Mouse (Mus musculus) monocyte, adult 2 months (primary cell): ENCODE results near the gene Med26.
A peak's percentile ranks its signal among the peaks of the same experiment; 100 is the strongest.

Source experiments
- DNase-seq, 2 experiments: peaks; one replicate each; pipeline ENCODE4 v3.0.0; 2022; ENCODE audit warnings: low spot score in 2 of 2, low read depth in 1 of 2

Gene Med26

DNA sequence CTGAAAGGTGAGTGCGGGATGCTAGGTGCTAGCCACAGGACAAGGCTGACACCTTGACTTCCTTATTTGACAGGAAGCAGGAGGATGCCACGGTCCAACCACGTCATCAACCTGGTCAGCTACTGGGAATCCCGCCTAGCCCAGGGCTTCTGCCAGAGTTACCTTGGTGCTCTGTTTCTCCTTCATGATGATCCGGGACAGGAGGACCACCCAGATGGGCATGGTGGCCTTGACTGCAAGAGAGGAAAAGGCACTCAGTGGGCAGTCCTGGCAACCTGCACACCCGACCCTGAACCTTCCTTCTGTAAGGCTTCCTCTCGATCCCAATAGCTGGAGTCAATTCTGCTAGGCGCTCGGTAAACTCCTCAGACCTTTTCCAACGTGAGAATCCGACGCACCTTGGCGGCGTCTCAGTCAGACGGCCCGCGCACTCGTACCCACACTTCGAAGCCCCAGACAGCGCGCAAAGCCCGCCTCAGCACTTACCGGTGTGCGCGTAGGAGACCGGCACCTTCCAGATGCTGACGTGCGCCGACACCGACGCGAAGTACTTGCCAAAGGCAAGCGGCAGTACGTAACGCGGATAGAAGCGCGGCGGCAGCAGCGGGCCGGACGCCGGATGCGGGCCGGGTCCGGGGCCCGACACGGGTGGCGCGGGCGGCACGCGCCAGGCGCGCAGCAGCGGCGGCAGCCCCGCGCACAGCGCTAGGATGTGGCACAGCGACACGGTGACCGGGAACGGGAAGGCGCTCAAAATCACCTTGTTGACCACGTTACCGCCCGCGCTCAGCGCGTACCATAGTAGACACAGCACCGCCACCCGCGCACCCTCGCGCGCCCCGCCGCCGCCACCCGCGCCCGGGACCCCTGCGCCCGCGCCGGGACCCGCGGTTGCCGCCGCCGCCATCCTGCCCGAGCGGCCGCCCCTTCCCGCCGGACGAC, 56.1 kb downstream of the Med26 start, which contains the start of gene Slc35e1:
Slc35e1 (minus strand) TSS at position 935 of the 942 bp plus-strand sequence.
- no peak for DNase-seq

DNA sequence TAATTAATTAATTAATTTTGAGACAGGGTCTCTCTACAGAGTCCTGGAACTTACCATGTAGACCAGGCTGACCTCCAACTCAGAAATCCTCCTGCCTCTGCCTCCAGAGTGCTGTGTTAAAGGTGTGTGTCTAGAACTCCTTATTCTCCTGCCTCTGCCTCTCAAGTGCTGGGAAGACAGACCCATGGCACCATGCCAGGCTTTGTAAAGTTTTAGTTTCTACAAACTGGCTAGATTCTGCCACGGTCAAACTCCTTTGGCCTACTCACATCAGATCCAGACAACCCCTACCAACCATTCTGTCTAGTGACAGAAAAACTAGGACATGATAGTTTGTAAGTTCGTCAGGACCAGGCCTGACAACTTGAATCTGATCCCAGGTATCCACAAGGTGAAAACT, 57.1 kb downstream of the Med26 start:
- no peak for DNase-seq

DNA sequence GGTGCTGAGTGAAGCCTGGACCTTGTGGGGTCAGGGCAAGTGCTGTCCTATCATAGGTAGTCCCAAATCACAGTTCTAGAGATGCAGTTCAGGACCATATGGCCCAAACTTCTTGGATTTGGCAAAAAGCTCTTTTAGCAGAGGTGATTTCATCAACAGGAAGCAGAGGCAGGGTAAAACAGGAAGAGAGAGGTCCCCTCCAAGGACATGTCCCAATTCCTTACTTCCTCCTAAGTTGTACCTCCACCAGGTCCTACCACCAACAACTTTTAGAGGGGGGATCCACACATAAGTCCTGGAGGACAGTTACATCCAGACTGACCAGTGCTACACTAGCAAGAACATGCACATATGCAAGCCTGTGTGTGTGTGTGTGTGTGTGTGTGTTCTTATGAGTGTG, 61.1 kb downstream of the Med26 start:
- DNase-seq = no peak

DNA sequence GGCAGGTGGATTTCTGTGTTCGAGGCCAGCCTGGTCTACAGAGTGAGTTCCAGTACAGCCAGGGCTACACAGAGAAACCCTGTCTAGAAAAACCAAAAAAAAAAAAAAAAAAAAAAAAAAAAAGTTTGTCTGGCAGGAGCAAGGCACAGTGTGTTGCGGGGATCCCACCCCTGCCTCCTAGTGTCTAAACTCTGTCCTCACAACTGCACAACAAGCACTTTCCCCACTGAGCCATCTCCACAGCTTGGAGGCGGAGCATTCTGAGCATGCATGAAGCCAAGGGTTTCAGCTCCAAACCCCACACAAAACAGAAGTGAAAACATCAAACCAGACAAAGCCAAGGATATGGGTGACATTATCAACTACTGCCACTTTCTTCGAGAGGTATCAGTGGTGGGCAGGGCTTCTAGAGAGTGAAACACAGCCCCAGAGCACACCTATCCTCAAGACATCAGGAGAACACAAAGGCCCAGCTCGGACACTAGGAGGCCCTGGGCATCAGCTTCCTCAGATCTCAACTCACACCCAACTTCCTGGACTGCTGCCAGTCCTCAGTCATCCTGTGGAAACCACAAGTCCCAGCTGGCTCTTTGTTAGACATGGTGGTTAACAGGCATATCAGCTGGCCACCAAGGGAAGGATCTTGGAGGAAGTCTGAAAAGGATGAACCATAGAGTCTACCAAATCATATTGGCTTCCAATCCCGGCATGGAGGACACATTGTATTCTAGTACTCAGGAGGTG, 62.4 kb downstream of the Med26 start:
- peak; percentile 62 to 67 for DNase-seq

DNA sequence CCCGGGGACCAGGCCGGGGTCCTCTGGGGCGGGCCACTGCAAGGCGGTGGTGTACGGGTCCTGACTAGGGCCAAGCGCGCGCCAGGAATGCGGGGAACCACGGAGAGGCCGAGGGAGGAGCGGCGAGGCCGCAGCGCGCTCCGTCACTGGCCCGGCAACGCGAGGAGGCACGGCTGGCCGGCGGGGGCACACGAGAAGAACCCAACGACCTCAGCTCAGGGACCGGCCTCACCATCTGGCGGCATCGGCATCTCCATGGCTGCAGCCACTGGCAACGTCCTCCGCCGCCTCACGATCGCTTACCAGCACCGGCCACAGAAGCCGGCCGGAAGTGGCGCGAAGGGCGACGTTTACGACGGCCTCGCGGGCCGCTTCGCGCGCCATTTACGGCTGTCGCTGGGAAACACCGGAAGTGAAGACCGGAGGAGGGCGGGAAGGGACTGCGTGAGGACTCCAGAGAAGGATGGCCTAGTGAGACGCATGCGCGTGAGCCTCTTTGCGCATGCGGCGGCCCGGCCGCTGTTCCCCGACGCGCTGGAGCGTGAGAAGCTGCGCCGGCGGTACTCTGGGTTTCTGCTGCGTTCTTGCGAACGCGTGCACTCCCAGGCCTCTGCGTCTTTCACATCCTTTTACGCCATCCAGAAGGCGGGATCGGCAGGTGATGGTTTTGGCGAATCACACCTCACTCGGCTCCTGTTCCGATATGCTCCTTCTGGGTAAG, 73.1 kb downstream of the Med26 start, which contains the start of gene Cherp:
Cherp (minus strand) TSS at position 401 of the 721 bp plus-strand sequence.
- peak; percentile 94 to 96 for DNase-seq

DNA sequence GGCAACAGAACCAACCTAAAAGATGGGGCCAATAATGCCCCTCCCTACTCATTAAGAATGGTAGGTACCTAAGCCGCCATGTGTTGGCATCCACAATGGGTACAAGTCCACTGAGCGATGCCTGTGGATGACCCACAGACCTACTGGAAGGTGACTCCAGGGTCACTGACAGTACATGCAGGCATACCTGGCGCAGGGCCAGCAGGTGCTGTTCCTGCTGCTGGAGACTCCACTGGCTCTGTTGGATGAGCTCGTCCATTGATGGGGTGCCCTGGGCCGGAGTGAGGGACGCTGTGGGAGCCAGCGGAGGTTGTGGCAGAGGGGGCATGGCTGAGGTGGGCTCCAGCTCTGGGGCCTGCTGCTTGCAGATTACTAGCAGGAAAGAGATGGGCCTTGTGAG, 77.4 kb downstream of the Med26 start:
- no peak for DNase-seq

DNA sequence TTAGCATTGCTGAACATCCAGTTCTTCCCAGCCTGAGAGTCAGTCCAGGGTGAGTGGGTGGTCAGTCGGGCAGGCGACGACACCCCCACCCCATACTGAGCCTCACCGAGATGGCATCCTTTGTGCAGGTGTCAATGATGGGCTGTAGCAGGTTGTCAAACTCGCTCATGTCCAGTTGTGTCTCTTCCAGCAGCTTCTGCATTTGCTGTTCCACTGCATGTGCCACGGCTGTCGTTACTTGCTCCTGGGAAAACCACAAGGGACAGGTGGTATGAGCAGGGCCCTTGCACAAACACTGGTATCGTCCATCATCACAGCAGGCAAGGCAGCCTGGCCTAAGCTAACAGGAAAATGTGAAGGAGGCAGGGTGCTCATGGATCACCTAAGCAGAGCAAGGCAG, 78.1 kb downstream of the Med26 start:
- no peak for DNase-seq

DNA sequence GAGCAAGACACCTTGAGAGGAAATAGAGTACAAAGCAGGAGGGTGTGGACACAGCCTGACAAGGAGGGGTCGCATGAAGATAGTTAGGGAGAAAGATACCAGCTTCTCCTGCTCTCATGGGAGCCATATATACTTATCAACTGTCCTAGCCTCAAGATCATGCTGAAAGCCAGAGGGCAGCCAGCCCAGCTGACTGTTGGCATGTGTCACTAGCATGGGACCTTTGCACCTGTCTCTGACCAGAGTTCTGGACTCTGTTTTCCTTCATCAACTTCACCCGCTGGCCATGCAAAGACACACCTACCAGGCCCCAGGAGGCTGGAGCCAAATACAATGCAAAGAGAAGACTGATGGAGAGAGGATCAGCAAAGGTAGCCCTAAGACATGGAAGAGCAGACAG, 78.8 kb downstream of the Med26 start:
- DNase-seq = no peak

DNA sequence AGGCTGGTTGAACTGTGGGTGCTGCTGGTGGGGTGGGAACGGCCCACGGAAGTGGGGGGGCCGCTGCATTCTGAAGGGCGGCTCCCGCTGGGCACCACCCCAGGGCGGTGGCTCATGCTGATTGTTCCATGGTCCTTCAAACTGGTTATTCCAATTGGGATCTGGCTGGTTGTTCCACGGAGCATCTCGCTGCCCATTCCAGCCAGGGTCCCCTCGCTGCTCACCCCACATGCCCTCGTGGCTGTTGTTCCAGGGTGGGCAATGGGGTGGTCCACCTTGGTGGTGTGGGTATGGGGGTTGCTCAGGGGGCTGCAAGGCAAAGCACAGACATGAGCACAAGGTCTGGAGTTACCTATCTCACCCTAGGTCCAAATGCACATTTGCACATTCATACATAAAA, 83.9 kb downstream of the Med26 start:
- no peak for DNase-seq

DNA sequence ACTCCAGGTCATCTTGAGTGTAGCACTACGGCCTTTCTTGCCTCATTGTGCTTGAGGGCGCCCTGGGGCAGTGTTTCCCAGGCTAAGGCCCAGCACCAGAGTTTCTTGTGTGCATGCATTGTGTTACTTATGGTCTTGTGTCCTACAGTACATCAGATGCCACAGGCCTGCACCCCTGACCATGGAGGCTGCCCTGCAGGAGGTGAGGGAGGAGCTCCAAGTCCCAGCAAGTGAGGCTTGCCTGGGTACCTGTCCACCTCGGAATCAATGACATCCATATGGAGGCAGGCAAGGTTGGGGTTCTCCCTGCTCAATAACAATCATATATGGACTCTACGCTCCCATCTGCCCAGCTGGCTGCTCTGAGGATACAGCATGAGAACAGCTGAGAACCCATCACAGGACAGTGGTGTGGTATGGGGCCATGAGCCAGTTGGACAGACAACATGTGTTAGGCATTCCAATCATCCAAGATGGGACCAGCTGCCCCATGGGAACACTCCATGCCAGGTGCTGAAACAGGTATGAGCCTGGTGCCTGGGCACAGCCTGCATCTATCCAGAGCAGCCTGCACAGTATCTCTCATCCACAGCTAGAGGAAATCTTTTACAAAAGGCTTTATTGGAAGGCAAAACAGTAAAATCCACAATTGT, 88.1 kb downstream of the Med26 start:
- no peak for DNase-seq

DNA sequence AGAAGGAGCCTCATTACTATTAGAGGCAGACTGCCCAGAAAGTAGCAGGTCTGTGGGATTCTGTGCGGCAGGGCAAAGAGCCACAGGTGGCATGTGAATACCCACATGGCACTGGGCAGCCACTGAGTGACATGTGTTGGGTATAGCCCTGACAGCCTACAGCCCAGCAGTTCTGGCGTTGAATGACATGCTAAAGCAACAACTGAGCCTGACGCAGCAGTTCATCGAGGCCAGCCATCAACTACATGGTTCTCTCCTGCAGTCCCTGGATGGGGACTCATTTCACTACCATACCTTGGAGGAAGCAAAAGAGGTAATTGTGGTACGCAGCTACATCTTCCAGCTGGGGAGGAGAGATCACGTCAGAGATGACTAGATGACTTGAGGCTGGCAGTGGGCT, 89.6 kb downstream of the Med26 start:
- DNase-seq = no peak

DNA sequence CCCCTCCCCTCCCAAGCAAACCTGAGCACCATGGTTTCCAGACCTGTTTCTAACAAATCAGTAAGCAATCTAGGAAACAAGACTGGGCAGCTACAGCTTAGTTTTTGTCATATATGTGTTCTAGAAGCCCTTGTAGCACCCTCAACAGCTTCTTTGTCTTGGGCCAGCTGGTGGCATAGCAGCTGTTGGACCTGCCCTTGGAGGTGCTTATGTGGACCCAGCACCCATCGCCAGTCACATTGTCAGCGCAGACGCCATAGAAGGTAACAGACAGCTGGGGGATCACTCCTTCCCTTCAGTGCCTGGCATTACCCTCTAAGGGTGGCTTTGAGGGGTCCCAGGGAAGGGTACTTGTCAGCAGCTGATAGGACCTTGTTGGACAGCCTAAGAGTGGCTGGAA, 90.3 kb downstream of the Med26 start:
- DNase-seq = no peak

DNA sequence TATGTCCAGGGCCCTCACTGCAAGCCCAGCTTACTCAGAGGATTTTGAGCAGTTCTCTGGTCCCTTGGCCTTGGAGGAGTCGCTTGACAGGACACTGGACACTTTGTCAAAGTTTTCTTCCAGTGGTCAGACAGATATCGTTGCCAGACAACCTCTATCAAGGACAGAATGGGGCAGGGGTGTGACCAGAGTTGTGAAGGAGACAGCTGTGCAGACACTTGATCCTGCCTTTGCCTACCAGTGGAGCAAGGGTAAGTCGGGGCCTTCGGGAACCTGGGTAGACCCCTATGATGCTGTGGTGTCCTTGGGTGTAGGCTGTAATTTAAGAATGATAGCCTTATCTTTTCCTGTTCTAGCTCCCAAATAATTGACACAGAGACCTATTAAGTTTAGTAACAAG, 92.8 kb downstream of the Med26 start:
- no peak for DNase-seq

DNA sequence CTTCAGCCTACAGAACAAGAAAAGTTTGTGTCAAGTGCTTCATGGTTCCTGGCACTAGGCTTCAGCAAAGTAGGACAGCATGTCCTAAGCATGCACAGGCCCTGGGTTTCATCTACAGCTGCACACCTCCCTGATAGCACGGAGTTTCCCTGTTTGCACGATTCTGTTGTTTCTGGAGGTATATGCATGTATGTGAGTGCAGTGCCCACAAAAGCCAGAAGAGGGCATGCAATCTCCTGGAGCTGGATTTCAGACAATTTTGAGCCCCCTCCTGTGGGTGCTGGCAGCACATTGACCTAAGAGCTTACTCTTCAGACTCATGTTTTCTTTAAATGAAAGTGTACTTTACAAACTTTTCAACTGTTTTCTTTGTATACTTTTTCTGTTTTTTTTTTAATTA, 94.2 kb downstream of the Med26 start:
- DNase-seq = no peak

DNA sequence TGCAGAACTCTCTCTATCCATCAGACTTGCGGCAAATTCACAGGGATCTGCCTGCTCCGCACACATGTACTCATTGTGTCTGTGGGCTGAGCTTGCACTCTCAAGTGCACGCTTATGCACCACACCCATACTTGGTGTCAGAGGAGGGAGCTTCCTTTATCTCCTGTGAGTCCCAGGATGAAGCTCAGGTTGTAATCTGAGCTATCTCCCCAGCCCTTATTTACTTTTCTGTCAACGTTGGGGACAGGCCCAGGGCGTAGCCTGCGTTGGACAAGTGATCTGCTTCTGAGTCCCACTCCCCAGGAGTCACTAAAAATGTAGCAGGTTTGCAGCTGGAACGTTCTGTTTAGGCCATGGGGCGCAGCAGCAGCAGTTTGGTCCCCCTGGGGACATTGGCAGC, 96.6 kb downstream of the Med26 start:
- DNase-seq = no peak

DNA sequence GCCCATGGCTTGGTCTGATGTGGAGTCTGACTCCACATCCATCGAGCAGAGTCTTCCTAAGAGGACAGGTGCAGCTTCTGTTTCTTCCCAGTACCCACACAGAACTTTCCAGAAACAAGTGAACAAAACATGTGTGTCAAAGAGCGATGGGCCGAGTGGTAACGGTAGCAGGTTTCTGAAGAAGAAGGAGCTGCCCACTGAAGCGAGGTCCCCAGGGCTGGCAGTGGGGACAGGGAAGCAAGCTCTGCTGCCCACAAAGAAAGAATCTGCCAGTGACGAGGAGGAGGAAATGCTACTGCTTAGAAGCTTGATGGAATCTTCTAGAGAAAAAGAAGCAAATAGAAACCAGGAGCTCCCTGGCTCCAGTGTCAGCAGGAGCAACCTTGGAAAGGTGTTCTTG, 103.0 kb downstream of the Med26 start:
- DNase-seq = no peak
